ENCODE assay signal across 9 mouse cellular contexts in genomic region chr19:5195417-5196035, GRCm38 (mm10).
DNase-seq lines count a peak whose midpoint lies in the region; ATAC-seq and TF ChIP-seq lines count a peak whose summit lies in the region.
"Had no signal": no experiment of that assay in that cellular context is flagged by ENCODE, and none has a peak within 500 bp of the region (broad histone marks: within the 10 kb centered on the region; RNA-seq: fewer than 3 reads in every experiment).

No protein-coding gene starts in this region.

- no peaks in the 10 kb centered on the region for H3K36me3 ChIP-seq in hindbrain, embryonic 11.5 days (ENCODE audit: control insufficient read depth, insufficient read depth, low read length)
- H3K36me3 ChIP-seq in hindbrain, embryonic 12.5 days = no peaks in the 10 kb centered on the region
- no peaks in the 10 kb centered on the region for H3K36me3 ChIP-seq in E14TG2a.4 (ENCODE audit: insufficient read depth, low read length)
- H3K36me3 ChIP-seq: embryonic facial prominence, embryonic 12.5 days had no signal

- WGBS in hindbrain, embryonic 11.5 days = 57% methylated on average over 7 of the region's 7 CpGs
- 60% methylated on average over 7 of the region's 7 CpGs for WGBS in hindbrain, embryonic 12.5 days

- no peak overlapping the region for H3K27ac ChIP-seq in hindbrain, embryonic 11.5 days (ENCODE audit: low read depth, low read length)
- no peak overlapping the region for H3K27ac ChIP-seq in hindbrain, embryonic 12.5 days
- H3K27ac ChIP-seq: embryonic facial prominence, embryonic 12.5 days had no signal

- H3K4me1 ChIP-seq in hindbrain, embryonic 11.5 days (replicated peaks; ENCODE audit: control insufficient read depth, insufficient read depth, low read length) = no peaks in the 10 kb centered on the region
- peaks cover 12% of the 10 kb centered on the region for H3K4me1 ChIP-seq in hindbrain, embryonic 12.5 days
- H3K4me1 ChIP-seq in E14TG2a.4 (replicated peaks; ENCODE audit: low read depth, low read length) = no peaks in the 10 kb centered on the region; the same call in 1 of the 2 replicates

- H3K9ac ChIP-seq in hindbrain, embryonic 11.5 days (ENCODE audit: low read depth, low read length) = no peak overlapping the region
- H3K9ac ChIP-seq in hindbrain, embryonic 12.5 days = no peak overlapping the region
- H3K9ac ChIP-seq: embryonic facial prominence, embryonic 12.5 days had no signal

- H3K27me3 ChIP-seq in hindbrain, embryonic 11.5 days (ENCODE audit: control insufficient read depth, insufficient read depth, low read length) = no peaks in the 10 kb centered on the region
- H3K27me3 ChIP-seq in hindbrain, embryonic 12.5 days = no peaks in the 10 kb centered on the region
- no peaks in the 10 kb centered on the region for H3K27me3 ChIP-seq in E14TG2a.4 (ENCODE audit: insufficient read depth, low read length)
- H3K27me3 ChIP-seq: embryonic facial prominence, embryonic 12.5 days had no signal

- DNase-seq in hindbrain, embryonic 11.5 days (ENCODE audit: low spot score) = peak; percentile 69
- peak; percentile 3 for DNase-seq in brain, embryonic 18.5 days (ENCODE audit: low read depth, low spot score)
- DNase-seq in forelimb bud, embryonic 11.5 days (ENCODE audit: low read depth, low spot score) = peak; percentile 48
- peak; percentile 13 to 31 for DNase-seq in kidney, postnatal 4 days
- DNase-seq in yolk sac, embryonic 10.5 days (ENCODE audit: low spot score) = peak; percentile 51

- peak; percentile 47 for TF ChIP-seq CTCF in E14TG2a.4 (conservative IDR thresholded peaks at IDR 0.05; ENCODE audit: low read length)

- no peak overlapping the region for H3K4me3 ChIP-seq in hindbrain, embryonic 11.5 days (ENCODE audit: low read depth, low read length)
- no peak overlapping the region for H3K4me3 ChIP-seq in hindbrain, embryonic 12.5 days
- no peak overlapping the region for H3K4me3 ChIP-seq in E14TG2a.4 (replicated peaks; ENCODE audit: low read length)
- H3K4me3 ChIP-seq: embryonic facial prominence, embryonic 12.5 days had no signal

- H3K9me3 ChIP-seq in hindbrain, embryonic 11.5 days (ENCODE audit: control insufficient read depth, low read length) = no peaks in the 10 kb centered on the region
- no peaks in the 10 kb centered on the region for H3K9me3 ChIP-seq in hindbrain, embryonic 12.5 days (replicated peaks)
- no peaks in the 10 kb centered on the region for H3K9me3 ChIP-seq in E14TG2a.4 (ENCODE audit: low read length)
- H3K9me3 ChIP-seq: embryonic facial prominence, embryonic 12.5 days had no signal

- ATAC-seq in hindbrain, embryonic 11.5 days (ENCODE audit: low FRiP score) = no peak
- ATAC-seq in hindbrain, embryonic 12.5 days (ENCODE audit: low FRiP score) = no peak
- peak; percentile 90 for ATAC-seq in megakaryocyte progenitor cell, adult 5-6 weeks (replicated peaks; ENCODE audit: poor library complexity)

- H3K4me2 ChIP-seq in hindbrain, embryonic 11.5 days (replicated peaks; ENCODE audit: low read depth, low read length) = no peak overlapping the region
- no peak overlapping the region for H3K4me2 ChIP-seq in hindbrain, embryonic 12.5 days (replicated peaks)
- H3K4me2 ChIP-seq: embryonic facial prominence, embryonic 12.5 days had no signal

Comparison
In these comparisons a context has a peak if more than half of its experiments do, and no peak if none do; other contexts are left out.
1. DNase-seq: peak in every context shown above with its lines; median percentile 69 in hindbrain, embryonic 11.5 days; 51 in yolk sac, embryonic 10.5 days; 48 in forelimb bud, embryonic 11.5 days; 22 in kidney, postnatal 4 days; 3 in brain, embryonic 18.5 days.